Mouse (Mus musculus) c-Kit-positive CD71-negative TER-119-negative erythroid progenitor cells, embryonic 14.5 days (primary cell): ENCODE data around the gene Ankrd39.

ENCODE experiments used
- DNase-seq: peaks from one replicate; pipeline ENCODE4 v3.0.0-alpha.2; 2013; ENCODE audit warnings: low read depth

Gene Ankrd39

DNA sequence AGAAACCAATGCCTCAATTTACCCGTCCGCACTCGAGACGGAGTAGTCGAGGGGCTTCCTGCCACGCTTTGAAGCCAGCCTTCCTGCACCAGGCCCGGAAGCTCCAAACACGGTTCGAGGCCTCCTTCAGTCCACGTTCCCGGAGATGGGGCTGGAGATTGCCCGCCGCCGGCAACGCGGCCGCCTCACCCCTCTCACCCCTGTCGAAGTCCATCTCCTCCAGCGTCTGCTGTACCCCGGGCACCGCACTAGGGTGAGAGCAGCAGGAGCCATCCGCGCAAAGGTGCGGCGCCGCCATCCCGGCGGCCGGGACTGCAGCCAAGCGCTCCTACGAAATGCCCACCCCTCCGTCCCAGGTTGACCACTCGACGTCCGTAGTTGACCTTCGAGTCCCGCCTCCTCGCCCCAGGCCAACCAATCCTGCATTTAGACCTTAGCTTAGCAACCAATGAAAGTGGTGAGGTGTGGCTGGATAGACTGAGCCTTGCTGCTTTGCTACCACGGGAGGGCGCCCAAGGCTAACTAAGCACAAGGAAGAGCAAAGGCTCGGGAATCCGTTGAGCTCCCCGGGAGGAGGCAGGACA, at the start of gene Ankrd39:
Gene Ankrd39, minus strand, starts transcription at position 558 of the 584 bp plus-strand sequence.
- DNase-seq, result peak; percentile 98

DNA sequence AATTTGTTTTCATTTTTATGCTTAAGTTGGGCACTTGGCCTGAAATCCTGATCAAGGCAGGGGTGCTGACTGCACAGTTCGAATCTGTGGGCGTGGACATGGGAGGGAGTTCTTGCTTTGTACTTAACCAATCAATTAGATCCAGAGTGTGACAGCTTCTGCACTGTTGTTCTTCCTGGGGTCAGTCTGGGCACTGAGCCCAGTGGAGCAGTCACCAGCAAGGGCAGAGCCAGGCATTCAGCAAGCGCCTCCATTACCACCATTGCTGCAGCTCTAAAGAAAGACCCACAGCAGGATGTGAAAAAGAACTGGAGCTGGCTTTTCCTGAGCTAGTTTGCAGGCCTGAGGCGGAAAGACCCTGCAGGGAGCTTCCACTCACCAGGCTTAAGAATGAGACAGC, 48.9 kb upstream of the Ankrd39 start:
- no peak for DNase-seq

DNA sequence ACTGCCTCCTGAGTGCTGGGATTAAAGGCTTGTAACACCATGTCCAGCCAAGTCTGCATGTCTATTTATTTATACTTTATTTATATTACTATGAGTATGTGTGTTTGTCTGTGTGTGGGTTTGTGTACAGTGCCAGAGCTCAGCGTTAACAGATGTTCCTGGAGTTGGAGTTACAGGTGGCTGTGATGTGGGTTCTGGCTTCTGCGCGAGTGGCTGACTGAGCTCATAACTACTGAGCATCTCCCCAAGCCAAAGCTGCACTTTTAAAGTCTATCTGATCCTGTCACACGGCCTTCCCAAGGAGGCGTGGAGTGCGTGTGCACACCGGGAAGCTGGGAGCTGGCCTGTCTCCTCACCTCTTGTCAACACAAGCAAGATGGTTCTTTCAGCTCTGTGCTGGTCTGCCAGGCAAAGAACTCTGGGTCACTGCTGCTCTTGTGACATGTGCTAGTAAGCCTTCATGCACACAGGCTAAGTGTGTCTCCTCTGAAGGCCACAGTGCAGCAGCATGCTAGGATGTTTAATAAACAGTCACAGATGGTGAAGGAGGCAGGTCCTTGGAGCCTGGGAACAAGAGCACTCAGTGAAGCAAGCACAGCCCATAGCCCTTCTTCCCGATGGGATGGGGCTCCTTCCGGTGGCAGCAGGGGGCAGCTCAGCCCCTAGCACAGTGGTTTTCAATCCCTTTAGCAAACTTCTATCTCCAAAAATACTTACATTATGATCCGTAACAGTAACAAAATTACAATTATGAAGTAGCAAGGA, 48.1 kb upstream of the Ankrd39 start:
- DNase-seq, result no peak

DNA sequence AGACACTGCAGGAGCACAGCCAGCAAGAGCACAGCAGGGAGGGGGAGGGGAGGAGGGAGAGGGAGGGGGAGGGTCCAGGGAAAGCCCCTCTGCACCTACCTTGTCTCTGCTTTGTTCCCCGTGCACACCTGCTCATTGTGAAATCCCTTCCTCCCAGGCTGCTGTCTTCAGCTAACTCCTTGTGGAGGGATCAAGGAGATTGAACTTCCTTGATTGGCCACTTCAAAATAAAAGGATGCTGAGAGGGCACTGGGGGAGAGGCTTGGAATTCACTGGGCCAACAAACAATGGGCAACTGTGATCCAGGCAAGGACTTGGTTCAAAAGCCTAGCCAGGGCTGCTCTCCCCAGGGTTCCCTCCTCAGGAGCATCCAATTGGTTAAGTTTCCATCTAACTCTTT, 45.9 kb upstream of the Ankrd39 start:
- no peak for DNase-seq

DNA sequence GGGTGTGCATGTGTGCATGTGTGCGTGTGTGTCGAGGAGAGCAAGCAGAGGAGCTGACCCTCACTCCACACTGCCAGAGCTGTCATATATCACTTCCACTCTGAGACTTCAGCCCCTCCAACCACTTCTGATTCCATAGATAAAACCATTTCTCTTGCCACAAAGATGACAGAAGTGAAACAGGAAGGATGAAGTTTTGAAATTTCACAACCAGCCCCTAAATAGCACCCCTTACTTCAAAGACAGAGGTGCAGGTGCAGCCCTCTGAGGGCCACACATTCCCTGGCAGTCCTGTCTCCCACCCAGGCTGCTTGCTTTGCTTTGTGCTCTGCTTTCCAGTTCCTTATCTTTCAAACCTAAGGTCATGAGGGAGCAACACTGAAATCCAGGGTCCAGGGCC, 44.2 kb upstream of the Ankrd39 start:
- no peak for DNase-seq

DNA sequence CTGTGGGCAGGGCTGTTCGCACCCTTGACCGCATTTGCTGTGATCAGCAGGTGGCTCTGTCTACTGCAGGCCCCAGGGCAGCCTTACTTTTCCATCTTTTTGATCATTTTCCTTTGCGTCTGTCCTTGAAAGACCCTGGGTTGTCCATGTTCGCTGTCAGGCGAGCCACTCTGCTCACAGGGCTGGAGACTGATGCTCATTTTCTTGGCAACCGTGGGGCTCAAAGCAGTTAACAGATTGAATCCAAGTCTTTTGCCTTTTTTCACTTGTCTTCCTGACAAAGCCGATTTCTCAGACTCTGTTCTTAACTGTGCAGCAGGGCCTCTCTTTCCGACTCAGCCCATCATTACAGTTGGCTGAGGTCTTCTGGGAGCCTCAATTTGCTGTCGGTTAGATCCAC, 43.4 kb upstream of the Ankrd39 start:
- no peak for DNase-seq

DNA sequence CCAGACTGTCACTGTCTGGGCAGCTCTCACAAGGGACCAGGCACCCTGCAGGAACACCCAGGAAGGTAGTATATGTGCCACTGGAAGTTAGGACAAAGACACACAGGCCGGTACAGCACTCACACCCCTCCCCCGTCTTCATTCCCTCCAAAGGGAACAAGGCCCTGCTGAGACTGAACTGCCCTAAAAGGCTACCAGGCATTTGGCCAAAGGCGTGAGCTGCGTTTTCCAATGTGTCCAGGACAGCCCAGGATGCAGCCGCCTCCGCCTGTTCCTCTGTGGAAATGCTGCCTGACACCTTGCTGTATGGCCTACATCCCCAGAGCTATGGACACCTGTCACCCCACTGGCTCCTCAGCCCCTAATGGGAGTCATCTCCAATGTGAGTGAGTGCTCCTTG, 42.2 kb upstream of the Ankrd39 start:
- DNase-seq, result no peak

DNA sequence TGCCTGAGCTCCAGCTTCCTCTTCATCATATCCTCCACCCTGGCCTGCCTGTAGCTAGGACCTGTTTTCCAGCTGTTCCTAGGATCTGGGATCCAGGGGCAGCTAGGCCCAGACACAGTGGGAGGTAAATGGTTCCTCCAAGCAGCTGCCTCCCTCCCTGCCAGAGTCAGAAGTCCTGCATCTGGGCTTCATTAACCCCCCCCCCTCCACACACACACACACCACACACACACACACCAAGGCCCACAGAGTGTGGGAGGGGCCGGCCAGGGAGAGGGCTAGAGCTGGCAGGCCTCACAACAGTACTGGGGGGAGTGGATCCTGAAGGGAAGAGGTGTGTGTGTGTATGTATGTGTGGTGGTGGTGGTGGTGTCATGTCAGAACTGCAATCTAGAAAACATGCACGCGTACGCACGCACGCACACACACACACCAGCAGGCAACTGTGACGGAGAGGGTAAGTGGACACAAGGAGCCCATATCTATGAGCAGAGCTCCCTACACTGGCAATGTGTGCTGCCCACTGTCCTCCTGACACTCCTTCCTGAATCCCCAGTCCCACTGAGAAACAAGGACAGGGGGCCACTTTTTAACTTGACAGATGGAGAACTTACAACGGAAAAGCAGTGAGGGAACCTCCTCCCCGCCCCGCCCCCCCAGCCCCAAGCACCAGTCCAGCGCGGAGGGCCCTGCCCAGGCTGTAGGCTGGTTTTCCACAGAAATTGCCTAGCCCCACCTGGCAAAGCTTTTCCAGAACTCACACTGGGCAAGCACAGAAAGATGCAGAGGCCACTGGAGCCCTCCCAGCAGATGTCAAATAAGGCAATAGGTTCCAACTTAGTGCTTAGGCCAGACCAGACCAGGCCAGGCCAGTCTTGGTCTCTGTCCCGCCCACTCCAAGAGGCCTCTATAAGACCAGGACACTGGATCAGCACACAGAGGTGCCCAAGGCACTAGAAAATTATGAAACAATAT, 41.5 kb upstream of the Ankrd39 start:
- no peak for DNase-seq

DNA sequence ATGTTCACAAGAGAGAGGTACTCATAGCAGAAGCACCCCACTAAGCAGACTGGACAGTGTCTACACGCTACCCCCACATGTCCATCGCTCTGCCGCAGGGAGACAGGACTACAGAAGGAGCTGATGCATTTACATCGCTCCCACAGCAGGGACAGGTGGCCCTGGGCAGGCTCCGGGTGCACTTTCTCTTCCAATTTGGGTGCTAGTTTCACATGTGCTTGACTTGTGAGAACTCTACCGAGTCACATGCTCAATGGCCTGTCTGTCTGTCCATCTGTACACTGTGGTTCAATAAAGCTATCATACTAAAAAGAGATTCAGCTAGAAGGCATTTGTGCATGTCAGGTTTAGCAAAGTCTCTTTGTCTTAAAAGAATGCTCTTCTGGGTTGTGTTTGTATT, 40.6 kb upstream of the Ankrd39 start:
- no peak for DNase-seq

DNA sequence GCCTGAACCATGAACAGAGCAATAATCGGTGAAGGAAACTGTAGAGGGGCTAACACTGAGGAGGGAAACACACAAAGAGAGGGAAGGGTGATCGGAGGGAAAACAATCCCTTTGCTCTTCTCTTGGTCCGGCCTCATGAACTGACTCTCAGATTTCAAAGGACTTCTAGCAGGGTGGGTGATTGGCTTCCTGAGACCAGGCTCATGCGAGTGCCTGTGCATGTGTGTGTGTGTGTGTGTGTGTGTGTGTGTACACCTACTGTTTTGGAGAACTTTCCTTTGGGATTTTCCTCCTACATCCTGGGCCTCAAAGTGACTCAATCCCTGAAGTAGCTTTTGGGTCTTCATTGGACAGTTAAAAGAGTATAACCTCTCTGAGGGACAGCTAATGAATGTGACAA, 39.0 kb upstream of the Ankrd39 start:
- DNase-seq, result no peak

DNA sequence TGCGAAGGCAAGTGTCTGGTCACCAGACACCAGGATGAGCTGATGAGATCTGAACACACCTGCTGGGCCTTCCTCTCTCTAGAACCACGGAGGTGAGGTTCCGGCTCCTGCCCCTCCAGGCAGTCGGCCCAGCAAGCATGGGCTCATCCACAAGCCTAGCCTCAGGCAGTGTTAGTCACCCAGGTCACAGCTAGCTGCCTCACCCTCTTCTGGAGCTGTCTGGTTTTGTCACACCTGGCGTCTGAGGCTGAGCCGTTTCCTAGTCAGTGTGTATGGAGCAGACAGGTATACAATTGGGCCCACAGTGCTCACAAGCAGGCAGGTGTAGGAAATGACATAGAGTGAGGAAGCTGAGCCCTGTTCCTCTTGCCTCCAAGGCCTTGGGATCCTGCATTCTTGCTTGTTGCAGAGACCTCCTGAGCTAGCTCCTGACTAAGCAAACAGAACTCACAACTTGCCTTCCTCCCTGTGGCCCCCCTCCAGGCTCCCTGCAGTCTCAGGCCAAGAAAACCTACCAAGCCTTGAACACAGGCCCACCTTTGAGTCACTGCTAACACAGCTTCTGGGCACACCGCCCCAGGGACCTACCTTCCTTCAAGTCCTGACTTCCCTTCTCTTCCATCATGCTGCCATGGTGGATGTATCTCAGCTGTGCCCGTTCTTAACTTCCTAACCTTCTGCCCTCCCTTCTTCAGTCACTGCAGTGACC, 36.3 kb upstream of the Ankrd39 start:
- DNase-seq, result no peak

DNA sequence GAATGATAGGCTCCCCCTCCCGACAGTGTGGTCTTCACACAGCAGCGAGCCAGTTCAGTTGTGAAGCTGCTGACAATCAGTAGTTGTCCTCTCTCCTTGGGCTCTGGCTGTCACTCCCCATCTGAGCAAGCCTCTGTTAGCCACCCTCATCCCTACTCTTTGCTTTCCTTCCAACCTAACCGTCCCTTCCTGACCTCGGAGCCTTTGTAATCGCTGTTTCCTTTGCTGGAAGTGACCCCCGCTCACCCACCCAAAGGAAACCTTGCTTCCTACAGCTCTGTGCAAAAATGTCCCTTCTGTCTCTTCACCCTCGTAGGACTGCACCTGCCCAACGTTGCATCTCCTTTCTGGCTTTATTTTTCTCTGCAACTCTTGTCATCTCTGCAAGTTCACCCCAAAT, 35.0 kb upstream of the Ankrd39 start:
- no peak for DNase-seq

DNA sequence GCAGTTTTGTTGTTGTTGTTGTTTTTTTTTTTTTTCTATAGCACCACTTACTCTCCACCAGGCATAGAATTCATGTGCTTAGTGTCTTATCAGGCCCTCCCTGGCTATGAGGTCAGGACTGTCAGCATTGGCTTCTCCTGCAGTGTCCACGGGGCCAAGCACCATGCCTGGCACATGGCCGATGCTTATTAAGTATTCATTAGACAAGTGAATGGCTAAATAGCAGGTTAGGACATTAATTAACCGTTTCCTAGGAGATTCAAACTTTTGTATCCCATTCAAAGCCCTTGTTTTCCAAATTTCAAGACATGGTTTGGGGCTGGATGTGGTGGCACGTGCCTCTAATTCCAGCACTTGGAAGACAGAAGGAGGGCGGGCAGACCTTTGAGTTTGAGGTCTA, 34.0 kb upstream of the Ankrd39 start:
- no peak for DNase-seq

DNA sequence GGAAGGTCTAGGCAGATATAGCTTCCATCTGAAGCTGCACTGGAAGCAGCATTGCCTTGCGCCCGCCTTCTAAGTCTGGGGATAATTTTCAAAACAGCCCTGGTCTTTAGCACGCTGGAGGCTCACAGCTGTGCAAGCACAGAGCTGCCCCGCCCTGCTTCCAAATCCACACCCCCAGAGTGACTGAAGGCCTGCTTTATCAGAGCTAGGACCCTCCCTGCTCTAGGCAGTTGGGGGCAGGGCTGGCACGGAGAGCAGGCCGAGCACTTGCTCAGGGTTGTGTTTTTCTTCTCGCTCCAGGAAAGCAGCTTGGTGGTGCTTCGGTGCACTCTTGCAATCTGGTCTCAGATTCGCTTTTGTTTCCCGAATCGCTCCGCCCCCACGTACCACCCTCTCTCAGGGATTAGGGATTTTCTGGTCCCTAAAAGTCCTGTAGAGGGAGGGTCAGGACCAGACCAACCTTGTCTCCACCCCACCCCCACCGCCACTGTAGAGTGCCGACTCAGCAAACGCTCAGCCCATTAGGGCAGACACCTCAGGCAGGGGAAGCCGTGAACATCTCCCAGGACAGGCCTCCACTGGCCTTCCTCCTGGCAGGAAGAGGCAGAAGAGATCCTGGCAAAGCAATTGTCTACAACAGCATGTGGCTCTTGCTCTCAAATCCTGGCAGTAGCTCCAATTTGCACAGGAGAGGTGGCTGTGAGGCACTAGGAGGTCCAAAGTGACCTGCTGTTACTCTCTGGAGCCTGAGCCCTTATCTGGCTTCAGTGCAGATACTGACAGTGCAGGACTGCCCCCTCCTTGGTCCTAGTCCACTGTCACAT, 33.4 kb upstream of the Ankrd39 start:
- DNase-seq, result no peak

DNA sequence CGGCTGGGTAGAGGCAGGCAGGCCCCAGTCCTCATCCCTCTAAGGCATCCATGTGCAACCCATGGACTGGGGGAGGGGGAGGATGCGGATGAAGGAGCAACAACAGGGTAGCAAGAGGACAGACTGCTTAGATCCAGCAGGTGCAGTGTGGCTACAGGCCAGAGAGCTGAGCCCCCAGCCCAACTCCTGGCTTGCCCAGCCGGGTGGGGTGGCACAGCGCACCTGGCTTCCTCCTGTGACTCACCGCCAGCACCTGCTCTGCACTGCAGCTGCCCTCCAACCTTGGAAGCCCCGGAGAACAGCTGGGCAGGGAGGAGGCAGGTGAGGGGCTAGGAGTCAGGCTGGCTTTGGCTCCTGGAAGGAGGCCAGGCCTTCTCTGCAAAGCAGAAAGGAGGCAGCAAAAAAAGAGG, 32.7 kb upstream of the Ankrd39 start:
- DNase-seq, result no peak

DNA sequence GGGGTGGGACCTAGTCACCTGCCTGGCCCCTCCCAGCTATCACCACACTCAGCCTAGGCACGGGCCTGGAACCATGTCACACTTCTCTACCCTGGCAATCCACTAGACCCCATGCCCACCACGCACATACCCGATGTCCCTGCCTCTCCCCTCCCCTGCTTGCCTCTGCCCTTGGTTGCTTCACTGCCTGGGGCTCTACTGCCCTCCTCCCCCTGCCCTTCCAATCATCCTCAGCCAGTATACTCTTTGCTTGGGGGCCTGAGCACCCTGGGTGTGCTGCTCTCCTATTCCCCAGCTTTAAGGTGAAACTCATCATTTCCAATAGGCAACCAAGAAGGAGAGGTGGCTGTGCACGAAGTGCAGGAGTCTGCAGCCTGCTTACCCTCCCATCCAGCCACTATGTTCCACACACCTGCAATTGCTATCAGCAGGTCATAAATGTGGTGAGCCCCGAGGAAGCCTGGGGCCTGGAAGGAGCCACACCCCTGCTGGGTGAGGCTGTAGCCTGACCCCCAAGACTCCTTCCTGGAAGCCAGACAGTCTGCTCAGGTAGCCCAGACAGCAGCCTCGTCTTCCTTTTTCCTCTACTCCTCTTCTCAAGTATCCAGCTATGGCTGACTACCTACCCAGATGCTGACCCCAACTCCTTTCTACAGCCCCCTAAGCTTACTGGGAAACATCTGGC, 29.9 kb upstream of the Ankrd39 start:
- no peak for DNase-seq

DNA sequence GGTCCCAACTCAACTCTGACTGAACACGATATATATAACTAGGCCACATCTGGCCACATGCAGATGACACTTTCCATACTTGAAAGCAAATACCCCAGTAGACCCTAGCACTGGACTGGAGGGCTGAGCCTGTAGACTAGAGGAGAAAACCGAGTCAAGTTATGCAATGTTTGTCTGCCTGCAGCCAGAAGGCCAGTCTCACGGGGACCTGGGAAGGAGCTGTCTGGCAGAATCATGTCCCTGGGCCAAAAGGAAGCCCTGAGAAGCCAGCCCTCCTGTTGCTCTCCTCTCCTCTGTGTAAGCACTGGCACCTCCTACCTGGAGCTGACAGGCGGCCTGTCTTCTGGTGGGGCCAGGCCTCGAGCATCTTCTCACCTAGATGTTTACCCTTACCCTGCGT, 28.1 kb upstream of the Ankrd39 start:
- no peak for DNase-seq

DNA sequence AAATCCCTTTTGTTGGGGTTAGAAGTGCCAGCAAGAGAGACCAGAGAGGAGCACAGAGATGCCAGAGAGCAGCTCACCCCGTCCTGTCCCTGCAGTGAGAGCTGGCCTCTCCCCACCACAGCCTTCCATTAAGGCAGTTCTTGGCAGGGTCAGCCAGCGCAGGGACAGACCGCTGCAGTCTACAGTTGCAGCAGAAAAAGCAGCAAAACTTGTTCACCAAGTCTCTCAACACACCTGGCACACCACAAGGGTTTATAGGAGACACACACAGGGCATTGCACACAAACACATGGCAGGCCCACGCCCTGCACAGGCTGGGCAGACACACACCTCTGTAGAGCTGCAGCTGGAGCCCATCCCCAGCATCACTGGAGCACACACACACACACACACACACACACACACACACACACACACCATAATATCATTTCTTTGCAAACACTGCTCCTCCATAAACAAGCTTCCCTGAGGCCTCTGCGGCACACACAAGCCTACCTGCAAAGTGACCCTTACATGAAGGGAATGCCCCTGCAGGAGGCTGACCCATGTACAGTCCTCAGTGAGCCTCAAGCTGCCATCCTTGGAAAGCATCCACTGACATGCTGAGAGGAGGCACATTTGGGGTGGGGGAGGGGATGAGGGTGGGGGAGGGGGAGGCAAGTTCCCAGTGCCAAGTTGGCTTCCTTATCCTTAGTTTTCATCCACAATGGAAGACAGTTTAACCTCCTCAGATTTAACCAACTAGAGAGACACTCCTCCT, 27.1 kb upstream of the Ankrd39 start:
- no peak for DNase-seq

DNA sequence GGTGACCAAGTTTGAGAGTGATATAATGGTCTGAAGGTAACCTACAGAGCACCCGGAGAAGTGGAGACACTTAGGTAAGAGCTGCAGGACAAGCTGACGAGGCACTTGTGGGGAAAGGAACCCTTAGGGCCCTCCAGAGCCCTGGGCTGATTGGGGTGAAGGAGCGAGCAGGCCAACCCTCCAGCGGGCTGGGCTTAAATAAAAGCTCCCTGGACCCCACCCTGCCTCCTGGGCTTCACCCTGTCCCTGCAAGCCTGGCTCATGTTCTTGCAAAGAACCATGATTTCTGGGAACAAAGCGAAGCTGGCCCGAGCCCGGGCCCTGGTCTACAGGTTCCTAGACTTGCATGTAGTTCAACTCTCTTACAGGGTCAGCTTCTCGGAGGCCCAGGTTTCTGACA, 26.3 kb upstream of the Ankrd39 start:
- no peak for DNase-seq

DNA sequence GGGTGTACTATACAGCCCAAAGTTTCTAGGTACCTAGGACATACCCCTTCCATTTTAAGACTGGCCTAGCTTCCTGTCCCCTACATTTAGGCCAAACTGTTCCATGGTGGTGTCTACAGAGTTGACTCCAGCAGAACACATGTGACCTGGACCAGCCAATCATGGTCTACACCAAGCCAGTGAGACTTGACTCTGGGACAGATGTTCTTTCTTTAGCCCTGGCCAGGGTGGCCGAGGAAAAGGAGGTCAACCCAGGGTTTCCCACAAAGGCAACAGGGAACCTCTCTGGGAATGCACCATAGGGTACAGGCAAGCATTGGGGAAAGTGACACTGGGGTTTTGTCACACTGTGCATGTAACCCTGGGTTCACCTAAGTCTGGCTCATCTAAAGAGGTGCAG, 25.5 kb upstream of the Ankrd39 start:
- DNase-seq, result no peak
